Mouse (Mus musculus) effector memory CD4-positive, alpha-beta T cell, adult 7 months (primary cell): ENCODE results near the gene Usp17le. TPM values are rescaled to one million over a fixed set of nuclear protein-coding genes. Genes with fewer than 3 reads are reported as not detected.

Source experiments
- polyA plus RNA-seq: library from polyadenylated mRNA; unstranded; fragments of 100-300 nt; shearing (Covaris generic); gene quantifications from one replicate; pipeline ENCODE4 v1.2.1, GENCODE M21; 2017

Usp17le gene
- not detected for polyA plus RNA-seq

DNA sequence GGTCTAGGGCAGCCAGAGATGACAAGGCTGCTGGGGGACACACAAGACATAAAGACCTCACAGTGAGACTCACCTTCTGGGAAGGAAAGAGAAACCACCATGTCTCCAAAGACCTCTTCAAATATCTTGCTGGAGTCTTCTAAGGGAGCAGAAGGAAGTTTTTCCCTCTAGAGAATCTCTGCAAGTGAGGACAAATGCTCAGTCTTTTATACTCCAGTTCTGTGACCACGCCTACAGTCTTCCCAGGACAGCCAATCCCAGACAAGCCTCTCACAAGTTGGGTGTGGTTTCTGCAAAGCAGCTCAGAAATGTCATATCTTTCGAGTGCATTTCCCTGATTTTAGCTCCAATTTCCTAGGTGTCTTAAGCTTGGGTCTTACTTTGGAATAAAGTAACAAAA, at the start of gene Usp17le:
Gene Usp17le (minus strand): TSS at position 101 of the 400 bp plus-strand sequence.

Other genes with a start within 250 kb of the Usp17le start
- not detected for gene Olfr651, start 227.3 kb downstream of the Usp17le start, polyA plus RNA-seq
- gene Olfr652, start 216.6 kb downstream of the Usp17le start, polyA plus RNA-seq = 0.20 TPM
- not detected for gene Olfr653, start 200.2 kb downstream of the Usp17le start, polyA plus RNA-seq
- gene Olfr654, start 190.4 kb downstream of the Usp17le start, polyA plus RNA-seq = not detected
- not detected for gene Olfr655, start 175.7 kb downstream of the Usp17le start, polyA plus RNA-seq
- not detected for gene Olfr656, start 163.5 kb downstream of the Usp17le start, polyA plus RNA-seq
- 0.26 TPM for gene Olfr657, start 152.7 kb downstream of the Usp17le start, polyA plus RNA-seq
- 0.22 TPM for gene Olfr658, start 130.2 kb downstream of the Usp17le start, polyA plus RNA-seq
- gene Olfr659, start 110.7 kb downstream of the Usp17le start, polyA plus RNA-seq = 0.30 TPM
- gene Olfr661, start 91.0 kb downstream of the Usp17le start, polyA plus RNA-seq = not detected
- not detected for gene Usp17lb, start 65.1 kb upstream of the Usp17le start, polyA plus RNA-seq
- gene Usp17la, start 79.5 kb upstream of the Usp17le start, polyA plus RNA-seq = not detected
- not detected for gene Olfr665, start 100.6 kb upstream of the Usp17le start, polyA plus RNA-seq
- gene Olfr666, start 118.5 kb upstream of the Usp17le start, polyA plus RNA-seq = not detected
- gene Olfr667, start 144.0 kb upstream of the Usp17le start, polyA plus RNA-seq = not detected
- gene Olfr668, start 150.6 kb upstream of the Usp17le start, polyA plus RNA-seq = not detected
- gene Olfr669, start 156.8 kb upstream of the Usp17le start, polyA plus RNA-seq = not detected
- not detected for gene Olfr670, start 185.2 kb upstream of the Usp17le start, polyA plus RNA-seq
- gene Olfr671, start 201.7 kb upstream of the Usp17le start, polyA plus RNA-seq = 0.34 TPM
- gene Olfr672, start 224.6 kb upstream of the Usp17le start, polyA plus RNA-seq = not detected